Mouse (Mus musculus) liver, adult 2 months (tissue): ENCODE measurements around the gene Kcnh4.

ENCODE experiments used
- CTCF ChIP-seq: fragments of 200-500 bp; IDR thresholded peaks from 2 replicates; pipeline ENCODE4 v1.5.1; 2011; ENCODE audit warnings: low read depth, low read length, control low read depth
- POLR2A ChIP-seq: fragments of 200-500 bp; IDR thresholded peaks from 2 replicates; pipeline ENCODE4 v1.6.1; 2011; ENCODE audit warnings: low read length, control low read depth; ENCODE audit not compliant: insufficient read depth; ENCODE audit errors: extremely low read depth

DNA sequence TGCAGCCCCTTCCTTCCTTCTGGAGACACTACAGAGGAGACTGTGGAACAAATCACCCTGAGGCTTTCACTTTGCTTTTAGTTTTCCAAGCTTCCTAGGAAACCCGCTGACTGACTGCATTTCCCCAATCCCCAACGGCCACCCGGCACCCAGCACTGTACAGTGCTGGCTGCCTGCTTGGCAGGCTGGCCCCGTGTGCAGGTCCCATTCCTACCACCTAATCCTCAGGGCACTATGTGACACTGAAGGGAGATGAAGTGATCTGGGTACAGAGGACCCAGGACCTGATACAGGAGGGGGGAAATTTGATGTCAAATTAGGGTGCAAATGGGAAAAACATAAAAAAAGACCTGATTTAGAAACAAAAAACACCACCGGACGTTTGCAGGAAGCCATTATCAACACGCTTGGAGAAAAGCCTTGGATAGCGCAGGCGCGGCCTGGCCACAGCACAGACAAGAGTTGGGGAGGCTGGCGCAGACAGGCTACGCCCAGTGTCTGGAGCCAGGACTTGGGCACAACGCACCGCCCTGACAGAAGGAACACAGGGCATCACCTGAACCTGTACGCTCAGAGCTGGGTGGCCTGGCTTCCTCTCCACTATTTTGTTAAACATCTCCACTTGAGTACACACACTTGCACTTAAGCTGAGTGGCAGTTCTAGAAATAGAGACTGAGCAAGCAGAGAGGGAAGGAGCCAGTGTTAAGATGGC, 22.2 kb upstream of the Kcnh4 start:
- TF ChIP-seq POLR2A (no peak), CTCF (no peak)
